Mouse (Mus musculus) retina, adult 2 months (tissue): ENCODE data around the gene Tbx18.

Source experiments
- DNase-seq: peaks from one replicate; pipeline ENCODE4 v3.0.0-alpha.2; 2012; ENCODE audit warnings: low read depth, low spot score

Tbx18 gene

DNA sequence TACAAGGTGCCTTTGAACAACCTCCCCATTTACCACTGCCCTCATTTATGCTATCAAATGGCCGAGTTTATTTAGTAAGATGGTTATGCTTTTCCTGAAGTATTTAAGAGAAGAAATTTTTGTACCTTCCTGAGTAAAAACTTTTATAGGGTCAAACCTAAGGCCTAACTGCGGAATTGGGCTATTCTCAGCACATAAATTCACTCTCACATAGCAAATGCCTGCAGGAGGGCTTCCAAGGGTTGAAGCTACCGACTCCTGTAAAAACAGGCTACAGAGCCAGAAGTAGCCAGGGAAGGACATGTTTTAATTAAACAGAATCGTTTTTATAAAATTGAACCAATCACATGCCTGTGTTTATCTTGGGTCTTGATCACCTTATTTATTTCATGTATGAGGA is 20.7 kb downstream of the Tbx18 start:
- DNase-seq: no peak

GRCm38 (mm10) chr9:87708151-87708550 is 22.9 kb downstream of the Tbx18 start:
- no peak for DNase-seq

GRCm38 (mm10) chr9:87702267-87702666 is 28.8 kb downstream of the Tbx18 start:
- DNase-seq: no peak

GRCm38 (mm10) chr9:87686981-87687380 is 44.1 kb downstream of the Tbx18 start:
- DNase-seq: no peak

GRCm38 (mm10) chr9:87682247-87682646 is 48.8 kb downstream of the Tbx18 start:
- no peak for DNase-seq
